Mouse (Mus musculus) lung, embryonic 16.5 days (tissue): ENCODE data around the gene Sspn. TPM values are rescaled to one million over a fixed set of nuclear protein-coding genes. Genes with fewer than 3 reads are reported as not detected.

ENCODE experiments used
- ATAC-seq: fragments of 200-750 bp; cut with Nextera tagmentation; 2 replicates; pipeline ENCODE4 v1.8.0; 2017; ENCODE audit warnings: low read depth, mild to moderate bottlenecking, moderate library complexity
- H3K27ac ChIP-seq: fragments of 300-500 bp; sonication (generic); 2 replicates; pipeline ENCODE4 v1.5.1; 2014; ENCODE audit warnings: mild to moderate bottlenecking, control low read depth, low read length
- H3K27me3 ChIP-seq: fragments of 300-500 bp; sonication (generic); 2 replicates; pipeline ENCODE4 v1.6.1; 2014; ENCODE audit warnings: low read depth, low read length, mixed read lengths; ENCODE audit not compliant: control insufficient read depth, insufficient read depth
- H3K36me3 ChIP-seq: fragments of 300-500 bp; sonication (generic); 2 replicates; pipeline ENCODE4 v1.6.1; 2014; ENCODE audit warnings: low read length; ENCODE audit not compliant: control insufficient read depth, insufficient read depth
- H3K4me1 ChIP-seq: fragments of 300-500 bp; sonication (generic); replicated peaks from 2 replicates; pipeline ENCODE4 v1.6.1; 2014; ENCODE audit warnings: low read length, mixed read lengths; ENCODE audit not compliant: control insufficient read depth, insufficient read depth
- H3K4me2 ChIP-seq: fragments of 300-500 bp; sonication (generic); 2 replicates; pipeline ENCODE4 v1.6.1; 2014; ENCODE audit warnings: low read depth, low read length, control low read depth
- H3K4me3 ChIP-seq: fragments of 300-500 bp; sonication (generic); 2 replicates; pipeline ENCODE4 v1.5.1; 2014; ENCODE audit warnings: mild to moderate bottlenecking, low read length, control low read depth
- H3K9ac ChIP-seq: fragments of 300-500 bp; sonication (generic); 2 replicates; pipeline ENCODE4 v1.6.1; 2014; ENCODE audit warnings: low read length, control low read depth
- H3K9me3 ChIP-seq: fragments of 300-500 bp; sonication (generic); 2 replicates; pipeline ENCODE4 v1.6.1; 2016; ENCODE audit warnings: low read length; ENCODE audit not compliant: control insufficient read depth
- WGBS: fragments of 180-500 bp; shearing (Covaris S2); extraction: QIAGEN DNeasy Blood & Tissue Kit; methylation state at CpG from one replicate; pipeline ENCODE4 v1.1.7; 2014; 5-methylcytosine and 5-hydroxymethylcytosine counted together
- polyA plus RNA-seq: library from polyadenylated mRNA; unstranded; fragments of >200 nt; fragmentation: Nextera tagmentation; extraction: Ambion mirVana; gene quantifications from 2 replicates; pipeline ENCODE4 v1.2.1, GENCODE M21; 2015

Gene Sspn
- polyA plus RNA-seq, 1 experiment from 2014 or later: 13.4 TPM

DNA sequence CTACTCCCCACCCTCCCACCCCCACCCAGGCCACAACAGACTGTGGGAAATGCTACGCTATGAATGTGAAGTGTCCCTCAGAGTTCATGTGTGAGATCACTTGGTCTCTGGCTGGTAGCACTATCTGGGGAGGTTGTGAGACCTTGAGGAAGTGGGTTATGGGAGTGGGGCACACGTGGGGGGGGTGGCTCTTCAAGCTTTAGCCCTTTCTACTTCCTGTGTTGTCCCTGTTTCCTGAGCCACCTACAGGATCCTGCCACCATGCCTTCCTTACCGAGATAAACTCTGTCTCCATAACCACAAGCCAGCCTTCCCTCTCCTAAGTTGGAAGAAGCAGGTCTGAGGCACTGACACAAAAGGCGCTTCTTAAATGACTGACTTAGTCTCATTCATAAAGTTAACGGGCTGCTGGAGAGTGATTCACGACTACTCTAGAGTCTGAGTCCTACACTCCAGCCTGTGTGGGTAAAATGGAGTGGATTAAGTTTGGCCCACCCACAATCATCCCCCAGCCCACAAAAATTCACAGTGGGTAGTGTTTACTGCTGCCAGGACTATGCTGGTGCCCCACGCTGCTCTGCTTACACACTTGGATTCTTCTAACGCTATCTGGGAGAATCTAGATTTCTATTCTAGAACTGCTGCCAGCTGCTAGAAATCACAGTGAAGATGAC lies 36.6 kb upstream of the Sspn start:
- H3K27ac ChIP-seq: no peak overlapping the region
- H3K4me3 ChIP-seq: no peak overlapping the region
- WGBS: 46% methylated on average over 8 of the region's 8 CpGs
- H3K4me2 ChIP-seq: no peak overlapping the region
- no peaks in the 10 kb centered on the region for H3K4me1 ChIP-seq
- H3K9me3 ChIP-seq: no peaks in the 10 kb centered on the region
- no peak overlapping the region for H3K9ac ChIP-seq
- no peaks in the 10 kb centered on the region for H3K27me3 ChIP-seq
- no peaks in the 10 kb centered on the region for H3K36me3 ChIP-seq
- no peak for ATAC-seq

DNA sequence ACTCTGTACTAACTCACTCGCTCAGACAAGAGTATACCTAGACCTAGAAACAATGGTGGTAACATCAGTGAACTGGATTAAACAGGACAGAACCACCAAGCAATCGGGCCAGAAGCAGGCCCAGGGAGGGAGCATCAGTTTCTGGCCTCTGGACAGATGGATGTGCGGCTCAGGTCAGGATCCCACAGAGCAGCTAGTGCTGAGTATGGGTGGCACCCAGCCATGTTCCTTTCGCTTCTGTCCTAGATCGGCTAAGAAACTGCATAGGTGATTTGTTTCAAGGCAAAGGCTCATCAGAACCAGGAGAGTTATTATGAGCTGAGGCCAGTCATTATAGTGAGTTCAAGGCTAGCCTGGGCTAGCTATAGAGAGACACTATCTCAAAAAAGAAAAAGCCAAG lies 27.3 kb upstream of the Sspn start:
- no peak overlapping the region for H3K9ac ChIP-seq

GRCm38 (mm10) chr6:145904616-145905015 lies 26.8 kb upstream of the Sspn start:
- Histone ChIP-seq H3K9ac (no peak overlapping the region), H3K4me2 (no peak overlapping the region), H3K27ac (no peak overlapping the region), H3K4me1 (no peaks in the 10 kb centered on the region), H3K27me3 (no peaks in the 10 kb centered on the region), H3K4me3 (no peak overlapping the region), H3K9me3 (no peaks in the 10 kb centered on the region), H3K36me3 (no peaks in the 10 kb centered on the region)
- WGBS: 71% methylated on average over 5 of the region's 5 CpGs
- ATAC-seq: no peak

More for the DNA sequence above, 27.3 kb upstream of the Sspn start:
- Histone ChIP-seq H3K36me3 (no peaks in the 10 kb centered on the region), H3K9me3 (no peaks in the 10 kb centered on the region), H3K27ac (no peak overlapping the region), H3K4me2 (no peak overlapping the region), H3K4me3 (no peak overlapping the region), H3K27me3 (no peaks in the 10 kb centered on the region), H3K4me1 (no peaks in the 10 kb centered on the region)
- no peak for ATAC-seq
- WGBS: 90% methylated on average over 5 of the region's 5 CpGs

- Histone ChIP-seq H3K27me3 (no peaks in the 10 kb centered on the region), H3K27ac (no peak overlapping the region), H3K9me3 (no peaks in the 10 kb centered on the region), H3K9ac (no peak overlapping the region), H3K4me2 (no peak overlapping the region), H3K36me3 (no peaks in the 10 kb centered on the region), H3K4me3 (no peak overlapping the region), H3K4me1 (no peaks in the 10 kb centered on the region)
- WGBS: 63% methylated on average over 7 of the region's 7 CpGs
- no peak for ATAC-seq
These were observed 25.1 kb upstream of the Sspn start for GRCm38 (mm10) chr6:145906096-145906890.

DNA sequence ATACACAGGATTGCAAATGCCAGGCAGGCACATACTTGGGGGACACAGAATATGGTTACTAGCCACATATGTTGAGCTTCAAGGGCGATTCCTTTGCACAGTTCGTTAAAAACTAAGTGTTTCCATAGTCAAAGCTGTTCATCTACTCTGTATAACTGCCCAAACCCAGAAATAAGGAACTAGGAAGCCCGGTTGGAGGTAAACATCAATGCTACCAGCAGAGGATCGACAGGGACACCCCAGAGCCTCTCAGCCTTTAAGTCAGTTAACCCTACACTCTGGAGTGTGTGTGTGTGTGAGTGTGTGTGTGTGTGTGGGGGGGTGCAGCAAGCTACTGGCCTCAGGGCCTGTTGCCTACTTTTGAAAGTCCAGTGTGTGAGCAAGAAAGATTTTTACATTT lies 21.5 kb upstream of the Sspn start:
- no peak for ATAC-seq
- H3K27ac ChIP-seq: no peak overlapping the region

DNA sequence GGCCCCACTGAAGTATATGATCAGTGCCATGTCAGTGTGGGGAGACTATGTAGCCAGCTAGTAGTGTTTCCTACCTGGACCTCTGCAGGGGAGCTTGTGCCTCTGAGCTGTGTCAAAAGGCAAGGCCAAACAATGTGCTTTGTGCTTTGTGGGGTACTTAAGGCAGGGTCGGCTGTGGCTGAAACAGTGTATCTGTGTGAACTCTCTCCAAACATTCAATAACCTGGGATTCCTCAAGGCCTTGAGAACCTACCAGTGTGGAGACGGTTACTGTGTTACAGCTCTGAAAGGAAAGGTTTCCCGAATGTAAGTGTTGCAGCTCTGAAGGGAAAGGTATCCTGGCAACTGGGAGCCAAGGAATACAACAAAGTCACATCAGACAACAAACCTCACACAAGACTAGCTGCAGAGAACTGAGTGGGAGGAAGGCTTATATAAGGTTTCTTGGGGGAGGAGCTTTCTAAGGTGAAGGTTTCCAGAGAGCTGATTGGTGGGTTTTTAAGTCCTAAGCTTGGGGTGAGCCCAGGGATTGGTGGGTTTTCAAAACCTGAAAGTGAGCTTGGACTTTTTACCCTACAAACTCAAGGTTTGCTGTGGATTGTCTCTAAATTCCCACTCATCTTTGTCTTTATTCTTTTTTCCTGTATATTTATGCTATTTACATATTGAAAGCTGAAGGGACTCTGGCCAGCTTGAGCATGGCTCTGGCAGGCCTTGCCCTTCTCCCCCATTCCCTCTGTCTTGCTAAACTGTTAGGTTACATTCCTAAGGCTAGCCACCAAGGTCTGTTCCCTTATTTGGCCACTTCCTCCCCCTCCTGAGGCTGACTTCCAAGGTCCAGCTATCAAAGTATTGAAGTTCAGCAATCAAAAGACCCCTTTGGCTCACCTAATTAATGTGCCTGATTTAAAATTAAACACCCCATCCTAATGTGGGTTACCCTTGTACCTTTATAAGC lies 20.7 kb upstream of the Sspn start:
- no peak overlapping the region for H3K27ac ChIP-seq
- no peaks in the 10 kb centered on the region for H3K4me1 ChIP-seq
- H3K36me3 ChIP-seq: no peaks in the 10 kb centered on the region
- no peaks in the 10 kb centered on the region for H3K9me3 ChIP-seq
- 69% methylated on average over 3 of the region's 3 CpGs for WGBS
- ATAC-seq: no peak
- no peak overlapping the region for H3K4me2 ChIP-seq
- H3K9ac ChIP-seq: no peak overlapping the region
- H3K27me3 ChIP-seq: no peaks in the 10 kb centered on the region
- H3K4me3 ChIP-seq: no peak overlapping the region

More for the DNA sequence above, 21.5 kb upstream of the Sspn start:
- Histone ChIP-seq H3K9ac (no peak overlapping the region), H3K4me3 (no peak overlapping the region), H3K36me3 (no peaks in the 10 kb centered on the region), H3K4me1 (no peaks in the 10 kb centered on the region), H3K4me2 (no peak overlapping the region), H3K27me3 (no peaks in the 10 kb centered on the region), H3K9me3 (no peaks in the 10 kb centered on the region)
- 61% methylated on average over 4 of the region's 4 CpGs for WGBS

- Histone ChIP-seq H3K36me3 (no peaks in the 10 kb centered on the region), H3K27ac (no peak overlapping the region)
- no peak for ATAC-seq
These were observed 19.2 kb upstream of the Sspn start for GRCm38 (mm10) chr6:145912232-145912631.

GRCm38 (mm10) chr6:145915435-145915834 lies 16.0 kb upstream of the Sspn start:
- H3K9me3 ChIP-seq: no peaks in the 10 kb centered on the region
- no peak overlapping the region for H3K4me3 ChIP-seq
- H3K4me2 ChIP-seq: no peak overlapping the region
- WGBS: 89% methylated on average over 2 of the region's 2 CpGs
- no peak overlapping the region for H3K9ac ChIP-seq
- H3K36me3 ChIP-seq: no peaks in the 10 kb centered on the region
- no peaks in the 10 kb centered on the region for H3K4me1 ChIP-seq
- H3K27ac ChIP-seq: no peak overlapping the region
- H3K27me3 ChIP-seq: no peaks in the 10 kb centered on the region
- no peak for ATAC-seq

More at GRCm38 (mm10) chr6:145912232-145912631, 19.2 kb upstream of the Sspn start:
- Histone ChIP-seq H3K9ac (no peak overlapping the region), H3K27me3 (no peaks in the 10 kb centered on the region), H3K9me3 (no peaks in the 10 kb centered on the region), H3K4me1 (no peaks in the 10 kb centered on the region), H3K4me3 (no peak overlapping the region), H3K4me2 (no peak overlapping the region)

- no peak for ATAC-seq
These were observed 15.0 kb upstream of the Sspn start for GRCm38 (mm10) chr6:145916401-145916800.

More at GRCm38 (mm10) chr6:145916401-145916800, 15.0 kb upstream of the Sspn start:
- Histone ChIP-seq H3K36me3 (no peaks in the 10 kb centered on the region), H3K4me1 (no peaks in the 10 kb centered on the region), H3K4me3 (no peak overlapping the region), H3K9ac (no peak overlapping the region), H3K27ac (no peak overlapping the region), H3K4me2 (no peak overlapping the region), H3K9me3 (no peaks in the 10 kb centered on the region), H3K27me3 (no peaks in the 10 kb centered on the region)
- 73% methylated on average over 6 of the region's 6 CpGs for WGBS
